Mouse (Mus musculus): Measurements from ENCODE around the gene Sema3d. TPM values are rescaled to one million over a fixed set of nuclear protein-coding genes. Genes with fewer than 3 reads are reported as not detected.

The Sema3d gene
- polyA plus RNA-seq, 1 experiment from 2014 or later, result 1.2 TPM

DNA sequence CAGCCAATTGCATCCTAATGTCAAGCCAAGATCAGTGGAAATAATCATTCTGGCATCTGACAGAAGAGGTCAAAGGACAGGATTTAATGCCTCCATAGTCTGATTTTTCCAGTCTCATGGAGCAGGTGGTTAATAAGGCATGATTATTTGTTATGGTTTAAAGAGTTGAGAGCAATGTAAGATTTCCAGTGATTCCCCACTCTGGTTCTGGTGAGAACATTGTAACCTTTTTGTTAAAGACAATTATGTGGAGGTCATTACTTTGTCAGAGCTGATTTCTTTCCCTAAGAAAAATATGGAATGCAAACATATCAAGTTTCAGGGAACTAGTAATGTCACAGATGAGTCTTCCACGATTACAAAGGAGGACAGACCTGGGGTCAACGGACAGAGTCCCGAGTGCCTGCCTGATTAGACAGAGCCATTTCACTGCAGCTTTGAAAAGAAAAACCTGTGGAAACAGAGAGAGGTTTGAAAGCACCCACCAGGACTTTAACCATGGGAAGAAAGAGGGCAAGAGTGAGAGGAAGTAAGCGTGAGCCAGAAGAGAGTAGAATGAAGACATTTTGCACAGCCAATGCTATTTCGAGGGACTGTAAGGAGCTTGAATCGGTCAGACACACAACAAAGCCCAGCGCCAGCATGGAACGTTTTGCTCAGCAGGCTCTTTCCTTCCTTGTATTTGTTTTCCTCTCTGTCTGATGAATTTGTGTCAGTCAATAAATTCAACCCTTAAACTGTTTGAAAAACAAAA lies 251.2 kb downstream of the Sema3d start:
- no peak overlapping the region for H3K27ac ChIP-seq (ENCODE audit: low read depth)
- DNase-seq (no peak), ATAC-seq (no peak)
- no peak overlapping the region for H3K4me3 ChIP-seq (ENCODE audit: low read depth, low read length)
- no peaks in the 10 kb centered on the region for H3K27me3 ChIP-seq (ENCODE audit: insufficient read depth, low read length)
- H3K9me3 ChIP-seq (ENCODE audit: low read length), result no peaks in the 10 kb centered on the region
- no peaks in the 10 kb centered on the region for H3K4me1 ChIP-seq (ENCODE audit: insufficient read depth)
- H3K36me3 ChIP-seq (replicated peaks; ENCODE audit: insufficient read depth, low read length), result no peaks in the 10 kb centered on the region
- H3K4me2 ChIP-seq (ENCODE audit: low read depth, low read length), result no peak overlapping the region
- TF ChIP-seq EP300 (IDR thresholded peaks at IDR 0.05; ENCODE audit: low read depth), result no peak
- no peak overlapping the region for H3K9ac ChIP-seq (replicated peaks)
- 57% methylated on average over 8 of the region's 8 CpGs for WGBS (ENCODE audit: insufficient replicate concordance)

DNA sequence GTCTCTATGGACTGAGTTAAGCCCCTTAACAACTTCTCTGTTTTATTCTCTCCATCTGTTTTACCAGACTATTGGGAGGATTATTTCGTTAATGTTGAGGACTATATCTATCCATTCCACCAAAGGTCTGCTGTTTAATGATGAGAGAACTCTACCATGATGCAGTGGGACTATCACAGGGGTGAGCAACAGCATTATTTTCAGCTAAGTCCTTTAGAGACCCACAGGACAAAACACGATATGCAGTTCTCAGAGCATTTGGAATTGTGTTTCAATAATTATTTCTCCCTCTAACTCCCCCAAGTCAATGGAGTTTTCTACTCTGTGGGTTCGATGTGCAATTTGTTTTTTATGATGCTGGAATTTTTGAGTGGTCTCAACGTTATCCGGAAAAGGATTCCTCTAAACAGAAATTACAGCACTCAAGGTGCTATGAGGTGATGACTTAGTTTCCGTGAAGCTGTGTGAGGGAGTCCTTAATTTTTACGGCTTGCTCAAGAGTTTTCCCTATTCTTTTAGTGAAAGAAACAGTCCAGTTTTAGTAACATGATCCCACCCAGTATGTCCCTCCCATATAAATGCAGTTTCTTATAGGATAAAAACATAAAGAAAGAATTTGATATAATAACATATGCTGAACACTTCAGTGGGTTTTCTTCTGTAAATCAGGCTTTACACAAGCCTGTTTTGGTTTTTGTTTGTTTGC lies 254.7 kb downstream of the Sema3d start:
- Histone ChIP-seq H3K4me1 (ENCODE audit: insufficient read depth) (no peaks in the 10 kb centered on the region), H3K36me3 (replicated peaks; ENCODE audit: insufficient read depth, low read length) (no peaks in the 10 kb centered on the region), H3K27me3 (ENCODE audit: insufficient read depth, low read length) (no peaks in the 10 kb centered on the region), H3K4me3 (ENCODE audit: low read depth, low read length) (no peak overlapping the region), H3K4me2 (ENCODE audit: low read depth, low read length) (no peak overlapping the region), H3K27ac (ENCODE audit: low read depth) (no peak overlapping the region), H3K9ac (replicated peaks) (no peak overlapping the region), H3K9me3 (ENCODE audit: low read length) (no peaks in the 10 kb centered on the region)
- DNase-seq (no peak), ATAC-seq (no peak)
- WGBS (ENCODE audit: insufficient replicate concordance), result 74% methylated on average over 7 of the region's 7 CpGs
- no peak for TF ChIP-seq EP300 (IDR thresholded peaks at IDR 0.05; ENCODE audit: low read depth)
- TF ChIP-seq CTCF (IDR thresholded peaks at IDR 0.05; ENCODE audit: low read depth), result no peak
